Mouse (Mus musculus) cerebellum, postnatal 4 days (tissue): ENCODE data around the gene Zfp62.
"Not testable (repeated sequence)": the region's sequence is repeated elsewhere in the genome, so short reads cannot be mapped to it uniquely, and the experiment has no call there.

ENCODE experiments used
- DNase-seq, 2 experiments: peaks; one replicate each; pipeline ENCODE4 v3.0.0; 2022; ENCODE audit warnings: low spot score in 2 of 2, mixed read lengths in 1 of 2

Gene Zfp62

GRCm38 (mm10) chr11:49203129-49203768 lies at the start of gene Zfp62:
TSS of gene Zfp62 (plus strand) at chr11:49203292.
- peak; percentile 82 to 90 for DNase-seq

- no peak for DNase-seq
These were observed 49.0 kb upstream of the Zfp62 start, which contains the start of gene Olfr1394 for GRCm38 (mm10) chr11:49154077-49154476. TSS of gene Olfr1394 (plus strand) at chr11:49154377.

- no peak for DNase-seq
These were observed 46.0 kb upstream of the Zfp62 start for GRCm38 (mm10) chr11:49156821-49157814.

GRCm38 (mm10) chr11:49168839-49169611 lies 34.1 kb upstream of the Zfp62 start:
- peak in 1 of 2 experiments; percentile 10 for DNase-seq

GRCm38 (mm10) chr11:49170576-49170975 lies 32.5 kb upstream of the Zfp62 start:
- DNase-seq: no peak

GRCm38 (mm10) chr11:49175345-49175744 lies 27.7 kb upstream of the Zfp62 start:
- no peak for DNase-seq

- DNase-seq: not testable (repeated sequence)
These were observed 26.9 kb upstream of the Zfp62 start for GRCm38 (mm10) chr11:49176047-49176779.

GRCm38 (mm10) chr11:49183172-49183571 lies 19.9 kb upstream of the Zfp62 start:
- DNase-seq: no peak

GRCm38 (mm10) chr11:49186452-49186851 lies 16.6 kb upstream of the Zfp62 start:
- DNase-seq: no peak

- no peak for DNase-seq
These were observed 16.1 kb upstream of the Zfp62 start, which contains the start of gene Btnl9 for GRCm38 (mm10) chr11:49186955-49187488. TSS of gene Btnl9 (minus strand) at chr11:49187159.

GRCm38 (mm10) chr11:49187701-49188100 lies 15.4 kb upstream of the Zfp62 start:
- DNase-seq: no peak

GRCm38 (mm10) chr11:49189737-49190136 lies 13.4 kb upstream of the Zfp62 start:
- DNase-seq: peak in 1 of 2 experiments; percentile 50

- no peak for DNase-seq
These were observed 12.0 kb upstream of the Zfp62 start for GRCm38 (mm10) chr11:49191083-49191482.

GRCm38 (mm10) chr11:49194771-49195170 lies 8.3 kb upstream of the Zfp62 start:
- not testable (repeated sequence) for DNase-seq

- DNase-seq: no peak
These were observed 7.2 kb upstream of the Zfp62 start for GRCm38 (mm10) chr11:49195819-49196322.

- no peak for DNase-seq
These were observed 2.4 kb upstream of the Zfp62 start for GRCm38 (mm10) chr11:49200666-49201065.

- DNase-seq: no peak
These were observed 1.9 kb upstream of the Zfp62 start for GRCm38 (mm10) chr11:49201142-49201541.

- DNase-seq: no peak
These were observed 1.0 kb upstream of the Zfp62 start for GRCm38 (mm10) chr11:49202071-49202470.

GRCm38 (mm10) chr11:49202523-49203061 lies 500 bp upstream of the Zfp62 start:
- DNase-seq: no peak
